Mouse (Mus musculus) c-Kit-negative CD71-positive TER-119-positive erythroid progenitor cells, embryonic 14.5 days (primary cell): ENCODE data around the gene Zfp738.
"Not testable (repeated sequence)": the region's sequence is repeated elsewhere in the genome, so short reads cannot be mapped to it uniquely, and the experiment has no call there.

ENCODE experiments used
- DNase-seq: peaks from one replicate; pipeline ENCODE4 v3.0.0-alpha.2; 2013; ENCODE audit warnings: low read depth, low spot score

Gene Zfp738

GRCm38 (mm10) chr13:67686971-67687370 is at the start of gene Zfp738:
Zfp738 (minus strand) TSS chr13:67687071.
- DNase-seq, result no peak

- DNase-seq, result not testable (repeated sequence)
Measured at GRCm38 (mm10) chr13:67734391-67734790, 47.5 kb upstream of the Zfp738 start.

- not testable (repeated sequence) for DNase-seq
Measured at GRCm38 (mm10) chr13:67729441-67729840, 42.6 kb upstream of the Zfp738 start.

- DNase-seq, result no peak
Measured at GRCm38 (mm10) chr13:67728641-67729318, 41.9 kb upstream of the Zfp738 start, which contains the start of gene Zfp65. Zfp65 (minus strand) TSS chr13:67729173.

- DNase-seq, result no peak
Measured at GRCm38 (mm10) chr13:67728106-67728505, 41.2 kb upstream of the Zfp738 start.

- not testable (repeated sequence) for DNase-seq
Measured at GRCm38 (mm10) chr13:67725331-67725730, 38.5 kb upstream of the Zfp738 start.

- DNase-seq, result peak; percentile 52
Measured at GRCm38 (mm10) chr13:67723848-67724479, 37.1 kb upstream of the Zfp738 start.

- DNase-seq, result not testable (repeated sequence)
Measured at GRCm38 (mm10) chr13:67683841-67684240, 3.0 kb downstream of the Zfp738 start.

- peak; percentile 28 for DNase-seq
Measured at GRCm38 (mm10) chr13:67682959-67683735, 3.7 kb downstream of the Zfp738 start.

GRCm38 (mm10) chr13:67674902-67675301 is 12.0 kb downstream of the Zfp738 start:
- DNase-seq, result no peak

GRCm38 (mm10) chr13:67652496-67652895 is 34.4 kb downstream of the Zfp738 start:
- DNase-seq, result no peak

- DNase-seq, result peak; percentile 60
Measured at GRCm38 (mm10) chr13:67637294-67638007, 49.4 kb downstream of the Zfp738 start, which contains the start of the genes Gm49345 and Zfp729a. Gm49345 (minus strand) TSS chr13:67637769. Zfp729a (minus strand) TSS chr13:67637791.

GRCm38 (mm10) chr13:67610108-67610507 is 76.8 kb downstream of the Zfp738 start:
- peak; percentile 1 for DNase-seq

GRCm38 (mm10) chr13:67609066-67609876 is 77.6 kb downstream of the Zfp738 start, which contains the start of gene Zfp729b:
Zfp729b (minus strand) TSS chr13:67609707.
- peak; percentile 61 for DNase-seq
